Mouse (Mus musculus) lung, adult 2 months (tissue): ENCODE results near the gene Aar2.

Source experiments
- CTCF ChIP-seq: fragments of 200-500 bp; IDR thresholded peaks from 2 replicates; pipeline ENCODE4 v1.5.1; 2011; ENCODE audit warnings: mild to moderate bottlenecking, low read length, control low read depth; ENCODE audit not compliant: insufficient read depth
- POLR2A ChIP-seq: fragments of 200-500 bp; IDR thresholded peaks from 2 replicates; pipeline ENCODE4 v1.6.1; 2011; ENCODE audit warnings: low read depth, mild to moderate bottlenecking, control low read depth, low read length, borderline replicate concordance; ENCODE audit errors: extremely low read depth

DNA sequence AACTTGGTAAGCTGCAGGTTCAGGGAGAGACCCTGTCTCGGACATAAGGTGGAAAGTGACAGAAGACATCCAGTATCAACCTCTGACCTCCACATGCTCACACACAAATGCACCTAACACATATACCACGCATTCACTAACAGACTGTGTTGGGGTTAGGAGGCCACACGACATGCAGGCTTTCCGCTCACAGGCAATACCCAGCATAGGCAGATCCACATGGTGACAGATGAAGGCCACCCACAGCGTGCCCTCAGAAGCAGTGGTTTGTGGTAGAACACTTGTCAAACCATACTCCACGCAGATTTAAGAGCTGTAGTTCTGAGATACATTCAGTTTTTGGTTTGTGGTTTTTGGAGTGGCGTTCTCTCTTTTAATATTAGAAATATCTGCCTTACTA, 21.3 kb downstream of the Aar2 start:
- TF ChIP-seq CTCF (no peak), POLR2A (no peak)
